Mouse (Mus musculus) embryonic stem cell, embryonic (primary cell): ENCODE measurements around the gene Tfip11.

Experiments used
- CTCF ChIA-PET, 4 experiments: fragments of 300-600 bp in 2 of 4; fragments of 350-600 bp in 2 of 4; sonication (Branson Sonifier 250); formaldehyde crosslinking; loops; one replicate each; lab custom pipeline; 2022; ENCODE audit warnings: inconsistent platforms in 2 of 4; lab: Charles Lee
- POLR2A ChIA-PET, 4 experiments: fragments of 300-600 bp in 2 of 4; fragments of 350-600 bp in 2 of 4; sonication (Branson Sonifier 250); formaldehyde crosslinking; loops; one replicate each; lab custom pipeline; 2022; ENCODE audit warnings: antibody characterized with exemption in 4 of 4, inconsistent platforms in 1 of 4; lab: Charles Lee

The Tfip11 gene

DNA sequence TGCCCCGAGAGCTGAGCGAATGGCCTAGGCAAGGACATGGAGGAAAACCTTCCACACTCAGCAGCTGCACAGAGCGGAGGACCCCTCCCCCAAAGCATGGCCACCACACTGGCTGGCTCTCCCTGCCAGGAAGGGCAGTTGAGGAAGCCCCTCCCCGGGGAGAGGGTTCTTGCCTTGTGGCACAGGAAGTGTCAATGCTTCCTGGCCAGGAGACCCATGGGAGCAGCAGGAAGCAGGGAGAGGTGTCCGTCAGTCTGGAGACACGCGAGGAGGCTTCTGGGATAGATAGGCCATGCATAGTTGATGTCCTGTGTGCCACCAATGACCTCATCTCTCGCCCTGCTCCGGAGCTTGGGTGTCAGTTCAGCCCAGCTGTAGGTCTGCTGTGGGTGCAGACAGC is 30.2 kb downstream of the Tfip11 start:
- ChIA-PET POLR2A (interaction anchor here in 1 of 4 experiments (0.6 kb wide), 1 partner anchor 1371 kb away, joined by 4 read pairs; no protein-coding TSS in a partner anchor), CTCF (no interaction called here)

DNA sequence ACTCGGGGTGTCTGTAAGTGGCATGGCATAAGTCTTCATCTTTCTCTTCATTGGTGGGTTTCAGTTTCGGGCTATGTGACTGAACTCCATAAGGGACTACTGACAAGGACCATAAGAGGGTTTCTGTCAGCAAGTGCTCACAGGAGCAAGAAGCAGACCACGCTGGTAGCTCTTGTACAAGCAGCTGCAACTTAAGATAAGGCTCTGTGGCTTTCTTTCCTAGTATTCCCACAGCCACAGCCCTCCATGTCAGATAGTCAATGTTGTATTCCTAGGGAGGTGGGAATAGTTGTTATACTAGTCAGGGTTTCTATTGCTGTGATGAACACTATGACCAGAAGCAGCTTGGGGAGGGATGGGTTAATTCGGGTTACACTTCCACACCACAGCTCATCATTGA is 33.4 kb downstream of the Tfip11 start:
- ChIA-PET CTCF (interaction anchor here in 1 of 4 experiments (1.5 kb wide), 1 partner anchor 13 kb away, joined by 3 read pairs; no protein-coding TSS in a partner anchor), POLR2A (interaction anchor here in 1 of 4 experiments (1.1 kb wide), 1 partner anchor 9 kb away, joined by 3 read pairs; no protein-coding TSS in a partner anchor)

DNA sequence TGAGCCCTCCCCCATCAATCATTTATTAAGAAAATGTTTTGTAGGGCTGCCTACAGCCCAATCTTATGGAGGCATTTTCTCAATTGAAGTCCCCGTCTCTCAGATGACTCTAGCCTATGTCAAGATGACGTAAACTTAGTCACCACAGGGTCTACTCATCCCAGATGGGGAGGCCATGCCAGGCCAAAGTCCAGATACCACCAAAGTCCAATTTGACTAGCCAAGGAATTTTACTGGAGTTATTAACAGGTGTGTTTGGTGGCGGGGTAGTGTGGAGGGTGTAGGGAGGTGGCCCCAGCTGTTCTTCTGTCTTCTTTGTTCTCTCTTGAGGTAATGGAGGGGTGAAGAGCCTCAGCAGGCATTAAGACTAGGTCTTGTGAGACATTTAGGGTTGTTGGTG is 33.9 kb downstream of the Tfip11 start:
- ChIA-PET CTCF (no interaction called here), POLR2A (interaction anchor here in 1 of 4 experiments (1.1 kb wide), 1 partner anchor 9 kb away, joined by 3 read pairs; no protein-coding TSS in a partner anchor)

DNA sequence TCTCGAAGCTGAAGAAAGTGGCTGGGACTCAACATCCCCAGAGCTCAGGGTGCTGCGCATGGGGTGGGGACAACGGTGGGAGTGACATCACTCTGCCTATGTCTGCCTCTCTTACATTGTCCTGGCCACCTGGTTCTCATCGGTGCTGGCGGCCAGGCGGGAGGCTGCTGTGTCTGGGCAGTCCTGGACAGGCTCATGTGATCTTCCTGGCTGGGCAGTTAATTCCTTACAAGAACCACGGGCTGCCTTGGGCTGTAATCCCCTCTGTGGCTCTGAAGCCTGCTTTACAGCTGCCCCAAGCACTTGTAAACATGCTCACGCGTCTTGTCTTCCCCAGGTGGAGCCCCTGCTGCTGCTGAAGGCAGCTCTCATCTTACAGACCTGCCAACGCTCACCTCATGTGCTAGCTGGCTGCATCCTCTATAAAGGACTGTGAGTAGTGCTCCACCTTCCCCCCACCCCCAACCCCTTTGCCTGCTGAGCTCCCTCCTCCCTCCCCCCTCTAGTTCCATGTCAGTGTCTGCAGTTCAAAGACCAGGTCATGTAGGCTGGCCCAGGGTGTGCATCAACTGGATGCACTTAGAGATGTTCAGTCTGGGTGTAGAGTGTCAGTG is 38.1 kb downstream of the Tfip11 start:
- ChIA-PET POLR2A (interaction anchor here in 3 of 4 experiments (0.6 to 1.1 kb wide), 4 partner anchors 9 to 896 kb away, joined by 3 to 5 read pairs (median 4); no protein-coding TSS in a partner anchor), CTCF (no interaction called here)

DNA sequence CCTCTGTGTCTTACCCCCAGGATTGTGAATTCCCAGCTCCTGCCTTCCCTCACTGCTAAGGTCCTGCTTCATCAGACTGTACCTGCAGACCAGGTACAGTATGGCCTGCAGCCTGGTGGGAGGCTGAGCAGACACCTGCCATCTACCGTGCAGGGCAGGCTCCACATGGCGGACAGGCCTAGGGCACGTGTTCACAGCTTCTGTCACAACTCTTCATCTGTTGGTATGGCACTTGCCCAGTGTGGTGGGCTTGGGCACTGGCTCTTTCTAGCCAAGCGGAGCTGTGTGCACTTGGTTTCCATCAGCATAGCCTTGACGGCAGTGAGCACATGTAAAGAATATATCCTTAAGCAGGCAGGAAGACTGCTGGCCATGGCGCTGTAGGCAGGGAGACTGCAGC is 40.7 kb downstream of the Tfip11 start:
- POLR2A ChIA-PET = interaction anchor here in 1 of 4 experiments (0.7 to 1.7 kb wide), 2 partner anchors 11 to 23 kb away, joined by 3 to 5 read pairs; partner anchors contain the start of gene Gm6583
- CTCF ChIA-PET = interaction anchor here in 1 of 4 experiments (0.7 kb wide), 1 partner anchor 59 kb away, joined by 3 read pairs; no protein-coding TSS in a partner anchor

DNA sequence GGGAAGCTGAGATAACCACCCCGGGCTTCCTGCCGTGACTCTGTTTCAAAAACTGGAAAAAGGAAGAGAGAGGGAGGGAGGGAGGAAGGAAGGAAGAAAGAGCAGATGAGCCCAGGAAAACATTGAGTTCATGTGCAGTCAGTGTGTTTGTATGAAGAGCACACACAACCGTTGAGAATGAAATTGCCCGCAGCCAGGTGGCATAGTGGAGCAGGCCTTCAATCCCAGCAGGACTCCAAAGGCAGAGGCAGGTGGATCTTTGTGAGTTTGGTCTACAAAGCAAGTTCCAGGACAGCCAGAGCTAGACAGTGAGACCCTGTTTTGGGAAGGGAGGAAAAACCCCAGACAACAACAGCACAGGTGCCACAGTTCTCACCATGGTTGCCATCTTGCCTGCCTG is 41.2 kb downstream of the Tfip11 start:
- POLR2A ChIA-PET = interaction anchor here in 1 of 4 experiments (1.7 kb wide), 1 partner anchor 12 kb away, joined by 5 read pairs; the partner anchor contains the start of gene Gm6583

DNA sequence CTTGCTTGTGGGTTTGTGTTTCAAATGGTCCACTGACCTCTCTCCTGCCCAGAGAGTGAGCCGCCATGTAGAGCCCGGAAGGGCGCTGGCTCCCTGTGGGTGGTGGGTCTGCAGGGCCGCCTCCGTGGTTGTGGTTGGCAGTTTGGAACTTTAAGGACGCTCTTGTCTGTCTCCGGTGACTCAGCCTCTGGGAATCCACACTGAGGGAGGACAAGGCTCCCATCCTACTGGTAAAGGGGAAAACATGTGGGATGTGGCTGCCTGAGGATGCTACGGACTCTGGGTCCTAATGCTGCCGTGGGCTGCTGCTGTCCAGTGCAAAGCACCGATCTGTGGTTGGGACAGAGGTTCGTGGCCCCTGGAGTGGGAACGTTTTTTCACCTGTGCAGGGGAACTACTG is 41.8 kb downstream of the Tfip11 start:
- ChIA-PET POLR2A (interaction anchor here in 1 of 4 experiments (0.9 kb wide), 1 partner anchor 14 kb away, joined by 3 read pairs; no protein-coding TSS in a partner anchor), CTCF (no interaction called here)

More for the DNA sequence above, 41.2 kb downstream of the Tfip11 start:
- CTCF ChIA-PET = no interaction called here

DNA sequence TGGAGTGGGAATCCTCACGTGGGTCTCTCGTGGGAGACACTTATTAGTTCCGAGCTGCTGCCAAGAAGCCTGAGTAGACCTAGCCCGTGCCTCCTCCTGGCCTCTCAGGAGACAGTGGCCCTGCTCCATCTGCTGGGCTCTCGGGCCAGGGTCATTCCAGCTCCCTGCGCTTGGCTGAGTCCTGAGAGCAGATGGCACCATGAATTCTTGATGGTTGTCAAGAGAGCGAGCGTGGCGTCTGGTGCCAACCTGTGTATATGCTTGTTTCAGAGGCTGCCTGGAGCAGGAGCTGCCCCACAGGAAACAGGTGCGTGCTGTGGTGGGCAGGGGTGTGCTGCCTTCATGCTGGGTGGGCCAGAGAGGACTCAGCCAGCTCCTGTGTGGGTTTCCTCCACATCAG is 42.5 kb downstream of the Tfip11 start:
- POLR2A ChIA-PET = interaction anchor here in 1 of 4 experiments (0.9 to 1.1 kb wide), 2 partner anchors 9 to 13 kb away, joined by 3 read pairs; no protein-coding TSS in a partner anchor

DNA sequence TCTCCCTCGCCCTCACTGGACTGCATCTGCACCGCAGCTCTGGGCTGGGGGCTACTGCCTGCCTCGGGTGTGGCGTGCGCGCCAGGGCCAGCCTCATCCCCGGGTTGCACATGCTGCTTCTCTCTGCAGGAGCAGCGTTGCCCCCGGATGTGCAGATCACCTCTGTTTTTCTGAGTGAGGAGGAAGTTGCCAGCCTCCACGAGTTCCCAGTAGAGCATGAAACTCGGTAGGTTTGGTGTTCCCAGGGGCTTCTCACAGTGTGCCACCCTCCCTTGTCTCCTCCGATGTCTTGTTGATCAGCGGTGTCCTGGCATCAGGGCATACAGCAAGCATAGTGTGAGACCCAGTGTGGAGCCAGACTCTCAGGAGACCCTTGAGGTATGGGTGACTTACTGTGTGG is 43.2 kb downstream of the Tfip11 start:
- ChIA-PET POLR2A (interaction anchor here in 1 of 4 experiments (1.1 kb wide), 1 partner anchor 10 kb away, joined by 3 read pairs; no protein-coding TSS in a partner anchor), CTCF (no interaction called here)

More for the DNA sequence above, 42.5 kb downstream of the Tfip11 start:
- CTCF ChIA-PET = no interaction called here

DNA sequence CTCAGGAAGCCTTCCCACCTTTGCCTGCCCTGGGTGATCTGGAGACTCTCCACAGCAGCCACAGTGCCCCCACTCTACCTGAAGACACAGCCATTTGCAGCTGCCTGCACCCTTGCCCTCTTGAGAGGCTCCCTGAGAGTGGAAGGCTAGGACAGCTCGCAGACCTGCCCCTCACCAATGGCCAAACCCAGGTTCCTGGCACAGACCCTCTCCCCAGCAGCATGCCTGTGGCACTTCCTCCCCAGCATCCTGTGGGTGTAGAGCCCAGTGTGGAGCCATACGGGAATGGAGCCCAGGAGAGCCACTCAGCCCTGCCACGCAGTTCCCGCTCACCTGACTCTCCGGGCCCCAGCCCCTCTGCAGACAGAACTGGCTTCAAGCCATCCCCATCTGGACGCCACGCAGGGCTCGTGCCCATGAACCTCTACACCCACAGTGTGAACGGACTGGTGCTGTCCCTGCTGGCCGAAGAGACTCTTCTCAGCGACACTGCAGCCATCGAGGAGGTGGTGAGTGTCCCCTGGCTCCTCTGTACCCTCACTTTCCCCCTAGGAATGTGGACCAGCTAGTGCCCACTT is 44.2 kb downstream of the Tfip11 start:
- ChIA-PET CTCF (no interaction called here), POLR2A (interaction anchor here in 1 of 4 experiments (0.8 kb wide), 1 partner anchor 12 kb away, joined by 4 read pairs; no protein-coding TSS in a partner anchor)

DNA sequence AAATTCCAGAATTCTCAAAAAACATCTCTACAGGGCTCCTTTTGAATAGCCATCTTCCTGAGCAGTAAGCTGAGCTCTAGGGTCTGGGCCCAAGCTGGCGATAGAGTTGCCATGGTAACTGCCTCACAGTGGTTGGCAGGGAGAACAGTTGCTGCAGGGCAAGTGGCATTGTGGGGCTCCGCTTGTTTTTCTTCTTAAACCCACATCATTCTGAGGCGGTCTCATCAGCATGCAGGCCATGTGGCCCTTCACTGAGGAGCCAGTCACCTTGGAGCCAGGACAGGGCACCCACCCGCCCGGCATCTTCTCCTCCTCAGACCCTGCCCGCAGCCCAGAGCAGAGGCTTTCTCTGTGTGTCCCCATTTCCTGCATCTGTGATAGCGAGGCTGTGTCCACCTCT is 45.8 kb downstream of the Tfip11 start:
- POLR2A ChIA-PET = interaction anchor here in 1 of 4 experiments (1.4 kb wide), 1 partner anchor 85 kb away, joined by 3 read pairs; no protein-coding TSS in a partner anchor
- CTCF ChIA-PET = interaction anchor here in 1 of 4 experiments (0.6 kb wide), 1 partner anchor 13 kb away, joined by 3 read pairs; no protein-coding TSS in a partner anchor

DNA sequence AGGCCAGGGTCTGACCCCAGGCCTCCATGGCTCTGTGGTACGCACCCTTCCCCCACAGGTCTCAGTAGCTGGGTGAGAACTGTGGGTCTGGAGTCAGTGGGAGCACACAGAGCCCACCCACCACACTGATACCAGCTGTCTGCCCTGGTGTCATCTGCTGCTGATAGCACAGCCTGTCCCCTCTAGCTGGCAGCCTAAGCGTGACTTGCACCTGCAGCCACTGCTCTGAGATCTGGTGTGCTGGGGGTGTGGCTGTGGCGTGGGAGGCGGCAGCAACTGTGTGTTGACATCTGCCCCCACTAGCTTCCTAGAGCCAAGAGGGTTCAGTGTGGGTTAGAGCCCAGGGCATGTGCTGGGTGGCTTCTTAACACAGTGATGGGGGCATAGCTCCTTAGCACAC is 50.0 kb downstream of the Tfip11 start:
- CTCF ChIA-PET = interaction anchor here in 1 of 4 experiments (1.3 kb wide), 1 partner anchor 14 kb away, joined by 4 read pairs; no protein-coding TSS in a partner anchor
- POLR2A ChIA-PET = no interaction called here

DNA sequence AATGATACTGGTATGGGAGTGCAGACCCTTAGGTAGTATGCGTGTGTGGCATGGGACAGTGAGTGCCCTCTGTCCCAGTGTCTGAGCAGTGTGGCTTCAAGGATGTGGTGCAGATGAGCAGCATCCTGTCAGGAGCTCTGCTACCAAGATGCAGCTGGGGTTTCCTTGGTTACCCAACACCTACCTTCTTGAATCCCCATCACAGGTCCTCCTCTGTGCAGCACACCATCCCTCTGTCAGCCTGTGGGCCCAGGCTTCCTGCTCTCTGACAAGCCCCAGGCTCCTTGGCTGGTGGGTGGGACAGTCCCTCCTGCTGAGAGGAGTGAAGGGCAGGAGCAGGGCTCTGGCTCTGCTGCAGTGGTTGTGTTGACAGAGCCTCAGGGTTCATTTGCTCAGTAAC is 51.2 kb downstream of the Tfip11 start:
- ChIA-PET CTCF (no interaction called here), POLR2A (no interaction called here)

DNA sequence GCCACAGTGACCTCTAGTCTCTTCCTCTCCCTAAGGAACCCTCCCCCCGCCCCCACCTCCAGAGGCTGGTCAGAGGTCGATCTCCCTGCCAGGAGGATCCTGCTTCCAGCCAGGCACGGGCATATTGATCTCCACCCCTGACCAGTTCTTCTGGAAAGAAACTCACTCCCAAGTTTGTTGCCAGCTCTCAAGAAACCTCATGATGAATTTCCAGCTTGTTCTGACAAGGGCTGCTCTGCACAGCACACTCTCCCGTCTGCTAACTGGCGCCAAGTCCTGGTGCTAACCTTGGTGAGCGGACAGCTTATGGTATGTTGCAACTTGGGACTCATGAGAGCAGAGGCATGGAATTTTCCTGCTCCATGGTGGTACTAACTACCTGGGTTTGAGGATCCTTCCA is 52.6 kb downstream of the Tfip11 start:
- CTCF ChIA-PET = no interaction called here
- POLR2A ChIA-PET = interaction anchor here in 2 of 4 experiments (0.7 to 1.4 kb wide), 2 partner anchors 94 to 1563 kb away, joined by 3 to 6 read pairs; no protein-coding TSS in a partner anchor

DNA sequence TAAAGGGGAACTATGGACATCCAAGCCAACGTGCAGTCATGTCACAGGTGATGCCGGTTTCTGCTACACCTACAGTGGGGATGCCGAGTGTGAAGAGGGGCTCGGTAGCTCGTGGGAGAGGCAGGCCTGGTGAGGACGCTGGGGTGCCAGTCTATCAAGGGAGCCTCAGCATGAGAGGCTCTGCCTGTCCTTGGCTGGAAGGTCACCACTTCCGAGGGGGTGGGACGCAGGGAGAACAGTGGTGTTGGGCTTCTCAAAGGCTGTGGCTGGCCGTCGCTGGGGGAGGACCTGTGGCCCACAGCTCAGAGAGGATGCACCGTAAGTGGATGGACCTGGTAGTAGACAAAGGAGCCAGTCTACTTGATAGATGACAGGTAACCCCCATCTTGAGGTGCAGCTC is 55.0 kb downstream of the Tfip11 start:
- CTCF ChIA-PET = interaction anchor here in 1 of 4 experiments (2.3 kb wide), 1 partner anchor 140 kb away, joined by 5 read pairs; no protein-coding TSS in a partner anchor
- POLR2A ChIA-PET = interaction anchor here in 1 of 4 experiments (1.4 kb wide), 1 partner anchor 30 kb away, joined by 3 read pairs; no protein-coding TSS in a partner anchor

DNA sequence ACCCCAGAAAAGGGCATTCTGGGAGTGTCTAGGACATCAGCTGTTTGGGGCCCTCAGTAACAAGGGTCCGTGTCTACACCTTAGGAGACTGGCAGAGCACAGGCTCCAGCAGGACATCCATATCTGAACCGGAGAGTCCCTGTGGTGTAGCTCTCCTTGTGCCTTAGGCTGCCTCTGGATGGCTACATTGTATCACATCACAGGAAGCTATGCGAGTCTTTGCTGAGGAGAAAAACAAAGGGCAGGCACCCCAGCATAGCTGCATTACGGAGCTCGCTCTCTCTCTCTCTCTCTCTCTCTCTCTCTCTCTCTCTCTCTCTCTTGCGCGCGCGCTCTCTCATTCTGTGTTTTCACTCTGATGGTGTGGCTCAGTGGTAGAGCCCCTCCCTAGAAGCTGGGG is 55.9 kb downstream of the Tfip11 start:
- ChIA-PET POLR2A (interaction anchor here in 2 of 4 experiments (0.7 to 1.4 kb wide), 6 partner anchors 9 to 65 kb away, joined by 3 to 4 read pairs (median 3); no protein-coding TSS in a partner anchor), CTCF (interaction anchor here in 1 of 4 experiments (0.6 kb wide), 1 partner anchor 718 kb away, joined by 3 read pairs; no protein-coding TSS in a partner anchor)

DNA sequence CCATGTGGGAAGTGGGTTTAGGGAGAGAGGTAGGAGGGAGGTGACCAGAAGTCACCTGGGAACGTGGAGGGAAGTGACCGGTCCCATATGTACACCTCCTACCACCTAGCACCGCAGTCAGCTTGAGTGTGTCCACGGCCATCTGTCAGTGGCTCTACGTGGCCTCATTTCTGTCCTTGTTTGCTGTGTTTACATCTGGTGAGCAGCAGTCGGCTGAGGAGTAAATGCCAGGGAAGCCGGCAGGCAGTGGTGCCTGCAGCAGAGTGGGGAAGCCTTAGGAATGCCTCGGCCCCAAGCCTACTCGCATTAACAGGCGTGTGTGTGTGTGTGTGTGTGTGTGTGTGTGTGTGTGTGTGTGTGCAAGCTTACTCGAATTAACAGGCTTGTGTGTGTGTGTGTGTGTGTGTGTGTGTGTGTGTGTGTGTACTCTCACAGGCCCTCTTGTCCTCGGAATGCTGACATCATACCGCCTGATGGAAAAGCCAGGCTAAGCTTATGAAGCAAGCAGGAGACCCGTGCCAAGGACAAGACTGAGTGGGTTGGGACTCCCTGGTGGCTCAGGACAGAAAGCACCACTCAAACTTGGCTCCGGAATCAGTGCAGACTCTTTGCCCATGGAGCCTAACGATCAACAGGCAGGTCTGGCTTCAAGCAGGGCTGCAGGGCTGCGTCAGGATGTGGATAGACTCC is 56.6 kb downstream of the Tfip11 start:
- ChIA-PET CTCF (no interaction called here), POLR2A (interaction anchor here in 2 of 4 experiments (0.6 to 1.0 kb wide), 6 partner anchors 10 to 1488 kb away, joined by 3 to 4 read pairs (median 3); no protein-coding TSS in a partner anchor)

DNA sequence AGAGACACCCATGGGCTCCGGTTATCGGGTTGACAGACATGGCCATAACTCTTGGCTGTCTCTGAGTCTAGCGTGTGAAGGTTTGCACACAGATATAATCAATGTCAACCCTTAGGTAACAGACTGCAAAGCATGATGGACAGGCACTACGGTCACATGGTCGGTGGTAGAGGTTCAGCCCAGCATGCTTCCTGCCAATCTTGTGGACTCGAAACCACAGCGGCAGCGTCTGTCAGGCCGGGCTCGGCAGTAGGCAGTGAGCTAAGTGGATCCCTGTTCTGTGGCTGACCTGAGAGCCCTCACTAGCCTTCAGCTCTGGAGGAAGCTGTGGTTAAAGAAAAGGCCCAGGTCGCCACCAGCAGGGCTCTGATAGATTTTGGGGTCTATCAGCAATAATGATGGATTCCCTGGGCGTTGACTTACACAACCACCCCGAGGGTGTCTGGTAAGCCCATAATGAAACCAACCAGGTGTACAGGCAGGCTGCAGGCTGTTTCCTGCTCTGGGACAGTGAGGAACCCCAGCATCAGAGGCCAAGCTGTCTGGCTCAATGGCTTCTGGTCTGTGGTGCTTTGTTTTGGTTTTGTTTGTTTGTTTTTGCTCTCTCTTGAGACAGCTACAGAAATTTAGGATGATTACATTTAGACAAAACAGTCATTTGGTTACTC is 58.8 kb downstream of the Tfip11 start:
- ChIA-PET POLR2A (no interaction called here), CTCF (no interaction called here)
